39 mouse cellular contexts compared by ENCODE assay signal in genomic region chr7:83829355-83829754, GRCm38 (mm10). TPM values are rescaled to one million over a fixed set of nuclear protein-coding genes. Genes with fewer than 3 reads are reported as not detected.
"Had no signal": no experiment of that assay in that cellular context is flagged by ENCODE, and none has a peak within 500 bp of the region (broad histone marks: within the 10 kb centered on the region; RNA-seq: fewer than 3 reads in every experiment).

No protein-coding gene starts in this region.

- H3K4me2 ChIP-seq: limb, embryonic 12.5 days; limb, embryonic 13.5 days; limb, embryonic 15.5 days; liver, embryonic 11.5 days; liver, embryonic 12.5 days; liver, embryonic 13.5 days; liver, embryonic 15.5 days; lung, embryonic 14.5 days; lung, embryonic 15.5 days; midbrain, embryonic 11.5 days; midbrain, embryonic 12.5 days; midbrain, embryonic 13.5 days; midbrain, embryonic 15.5 days; neural tube, embryonic 12.5 days had no signal

- H3K36me3 ChIP-seq: limb, embryonic 10.5 days; limb, embryonic 12.5 days; limb, embryonic 13.5 days; limb, embryonic 15.5 days; liver, embryonic 12.5 days; liver, embryonic 13.5 days; liver, embryonic 15.5 days; lung, embryonic 15.5 days; midbrain, embryonic 10.5 days; midbrain, embryonic 12.5 days; midbrain, embryonic 13.5 days; midbrain, embryonic 15.5 days; neural tube, embryonic 12.5 days had no signal

- H3K9ac ChIP-seq: limb, embryonic 12.5 days; limb, embryonic 13.5 days; limb, embryonic 15.5 days; liver, embryonic 12.5 days; liver, embryonic 13.5 days; liver, embryonic 14.5 days; liver, embryonic 15.5 days; liver, postnatal 0 days; lung, embryonic 14.5 days; lung, embryonic 15.5 days; midbrain, embryonic 12.5 days; midbrain, embryonic 13.5 days; midbrain, embryonic 15.5 days; neural tube, embryonic 12.5 days had no signal

- H3K27me3 ChIP-seq: limb, embryonic 12.5 days; limb, embryonic 13.5 days; limb, embryonic 15.5 days; liver, embryonic 12.5 days; liver, embryonic 13.5 days; liver, embryonic 15.5 days; lung, embryonic 15.5 days; midbrain, embryonic 12.5 days; midbrain, embryonic 13.5 days; midbrain, embryonic 15.5 days; neural tube, embryonic 12.5 days had no signal

- DNase-seq: left cerebral cortex, postnatal 4 days; liver; liver, embryonic 13.5 days; liver, postnatal 0 days; lung, adult 18-20 months; lung, adult 2 months; lung, embryonic 14.5 days; lung, postnatal 10 days; lung, postnatal 14 days; lung, postnatal 36 days; lung, postnatal 4 days; midbrain, embryonic 14.5 days had no signal

- H3K27ac ChIP-seq: limb, embryonic 10.5 days; limb, embryonic 12.5 days; limb, embryonic 13.5 days; limb, embryonic 15.5 days; liver, embryonic 12.5 days; liver, embryonic 13.5 days; liver, embryonic 14.5 days; liver, embryonic 15.5 days; lung, embryonic 15.5 days; macrophage; midbrain, embryonic 10.5 days; midbrain, embryonic 12.5 days; midbrain, embryonic 13.5 days; midbrain, embryonic 15.5 days; neural tube, embryonic 12.5 days had no signal

- ATAC-seq: liver, embryonic 12.5 days; liver, postnatal 0 days; lung, postnatal 0 days; midbrain, embryonic 13.5 days; midbrain, embryonic 15.5 days; midbrain, embryonic 16.5 days had no signal

- H3K4me1 ChIP-seq: limb, embryonic 15.5 days; liver, embryonic 12.5 days; liver, embryonic 13.5 days; liver, embryonic 15.5 days; midbrain, embryonic 12.5 days; midbrain, embryonic 13.5 days; midbrain, embryonic 15.5 days; neural tube, embryonic 12.5 days had no signal

- H3K9me3 ChIP-seq: limb, embryonic 10.5 days; limb, embryonic 12.5 days; limb, embryonic 13.5 days; limb, embryonic 15.5 days; liver, embryonic 12.5 days; liver, embryonic 13.5 days; liver, embryonic 15.5 days; lung, embryonic 15.5 days; midbrain, embryonic 10.5 days; midbrain, embryonic 12.5 days; midbrain, embryonic 13.5 days; midbrain, embryonic 15.5 days; neural tube, embryonic 12.5 days had no signal

- H3K4me3 ChIP-seq: limb, embryonic 10.5 days; limb, embryonic 12.5 days; limb, embryonic 13.5 days; limb, embryonic 15.5 days; liver, embryonic 12.5 days; liver, embryonic 13.5 days; liver, embryonic 15.5 days; lung, embryonic 15.5 days; megakaryocyte, embryonic 14.5 days; midbrain, embryonic 10.5 days; midbrain, embryonic 12.5 days; midbrain, embryonic 13.5 days; midbrain, embryonic 15.5 days; myocyte; neural tube, embryonic 12.5 days had no signal

RNA-seq across cellular contexts. Expression of gene Cfap161, which starts 34.7 kb away (rescaled TPM):
- total RNA-seq: liver, adult 2 months; megakaryocyte progenitor cell, adult 5-6 weeks; megakaryocyte, adult 5-6 weeks; megakaryocyte-erythroid progenitor cell, adult 5-6 weeks; monocyte, adult 5-6 weeks had no signal
- polyA plus RNA-seq: liver, adult 2 months; liver, embryonic 11.5 days; liver, embryonic 12.5 days; liver, embryonic 13.5 days; liver, embryonic 15.5 days; liver, embryonic 16.5 days; liver, postnatal 0 days; midbrain, embryonic 11.5 days; midbrain, embryonic 12.5 days; neural tube, embryonic 11.5 days; neural tube, embryonic 12.5 days had no signal
